Mouse (Mus musculus): ENCODE measurements around the gene Olfr1180.
"Not testable (repeated sequence)": the region's sequence is repeated elsewhere in the genome, so short reads cannot be mapped to it uniquely, and the experiment has no call there.

Gene Olfr1180

DNA sequence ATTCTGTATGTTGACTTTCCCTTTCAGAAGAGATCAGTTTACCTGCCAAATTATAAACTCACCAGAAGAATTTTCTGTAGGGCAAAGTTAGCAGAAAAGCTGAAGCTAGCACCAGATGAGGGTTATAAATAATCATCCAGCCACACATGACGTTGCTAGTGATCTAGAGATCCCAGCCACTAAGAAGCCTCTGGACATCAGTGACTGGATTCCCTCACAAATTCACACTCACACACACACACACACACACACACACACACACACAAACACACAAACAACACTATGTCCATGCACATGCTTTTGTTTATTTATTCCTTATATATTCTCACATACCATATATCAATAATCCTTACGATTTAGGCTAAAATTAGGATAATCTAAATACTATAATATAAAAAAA lies at the start of gene Olfr1180:
Gene Olfr1180 (minus strand): TSS at position 101 of the 400 bp plus-strand sequence.
- DNase-seq (ENCODE audit: low read depth, low spot score), result no peak

DNA sequence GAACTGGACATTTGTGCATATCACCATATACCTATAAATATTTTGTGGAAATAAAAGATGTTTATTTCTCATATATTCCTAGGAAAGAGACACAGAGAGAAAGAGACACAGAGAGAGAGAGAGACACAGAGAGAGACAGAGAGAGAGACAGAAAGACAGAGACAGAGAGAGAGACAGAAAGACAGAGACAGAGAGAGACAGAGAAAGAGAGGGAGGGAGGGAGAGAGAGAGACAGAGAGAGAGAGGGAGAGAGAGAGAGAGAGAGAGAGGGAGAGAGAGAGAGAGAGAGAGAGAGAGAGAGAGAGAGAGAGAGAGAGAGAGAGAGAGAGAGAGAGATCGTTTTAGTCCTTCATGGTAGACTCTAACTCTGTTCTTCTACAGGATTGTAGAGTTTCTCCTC lies 35.6 kb upstream of the Olfr1180 start, which contains the start of gene Olfr1183:
Gene Olfr1183 (plus strand): TSS at position 301 of the 400 bp plus-strand sequence.
- not testable (repeated sequence) for DNase-seq (ENCODE audit: low read depth, low spot score)

DNA sequence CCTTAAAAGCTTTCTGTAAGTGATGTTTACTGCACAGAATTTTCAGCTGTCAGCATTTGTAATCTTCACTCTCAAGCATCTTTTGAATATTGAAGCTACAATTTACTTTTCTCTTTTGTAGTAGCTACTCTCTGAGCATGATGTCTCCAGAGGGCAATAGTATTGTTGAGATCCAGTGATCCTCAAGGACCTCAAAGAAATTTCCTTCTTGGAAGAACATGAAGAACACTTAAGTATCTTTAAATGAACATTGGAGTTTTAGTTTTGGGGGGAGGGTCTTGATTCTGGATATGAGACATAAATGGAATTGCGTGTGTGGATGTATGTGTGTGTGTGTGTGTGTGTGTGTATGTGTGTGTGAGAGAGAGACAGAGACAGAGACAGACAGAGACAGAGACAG lies 30.1 kb upstream of the Olfr1180 start, which contains the start of gene Gm13757:
Gene Gm13757 (minus strand): TSS at position 101 of the 400 bp plus-strand sequence.
- no peak for DNase-seq (ENCODE audit: low read depth, low spot score)

DNA sequence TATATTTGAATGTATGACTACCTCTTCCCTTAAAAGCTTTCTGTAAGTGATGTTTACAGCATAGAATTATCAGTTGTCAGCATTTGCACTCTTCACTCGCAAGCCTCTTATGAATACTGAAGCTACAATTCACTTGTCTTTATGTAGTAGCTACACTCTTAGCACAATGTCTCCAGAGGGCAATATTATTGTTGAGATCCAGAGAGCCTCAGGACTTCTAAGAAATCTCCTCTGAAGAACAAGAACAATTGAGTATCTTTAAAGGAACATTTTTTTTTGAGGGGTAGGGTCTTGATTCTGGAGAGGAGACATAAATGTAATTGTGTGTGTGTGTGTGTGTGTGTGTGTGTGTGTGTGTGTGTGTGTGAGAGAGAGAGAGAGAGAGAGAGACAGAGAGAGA lies 7.1 kb upstream of the Olfr1180 start, which contains the start of gene Olfr1181:
Gene Olfr1181 (minus strand): TSS at position 101 of the 400 bp plus-strand sequence.
- no peak for DNase-seq (ENCODE audit: low read depth, low spot score)

DNA sequence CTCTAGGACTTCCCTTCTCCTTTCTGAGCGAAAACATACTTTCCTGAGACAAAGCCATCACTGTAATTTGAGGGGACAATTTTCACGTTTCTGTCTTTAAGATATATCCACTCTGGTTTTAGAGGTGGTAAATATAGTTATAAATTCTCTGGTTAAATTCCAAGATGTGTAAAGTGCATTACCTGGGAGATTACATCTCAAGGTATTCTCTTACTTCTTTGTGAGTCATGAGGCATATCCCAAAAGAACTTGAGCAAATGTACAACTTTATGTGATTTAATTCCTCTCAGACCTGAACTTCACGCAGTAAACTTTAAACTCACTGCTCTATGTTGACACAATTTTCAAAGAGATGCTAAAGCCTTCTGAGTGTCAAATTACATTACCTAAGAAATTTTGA lies 12.6 kb downstream of the Olfr1180 start, which contains the start of gene Olfr1179:
Gene Olfr1179 (minus strand): TSS at position 101 of the 400 bp plus-strand sequence.
- DNase-seq (ENCODE audit: low read depth, low spot score), result no peak

DNA sequence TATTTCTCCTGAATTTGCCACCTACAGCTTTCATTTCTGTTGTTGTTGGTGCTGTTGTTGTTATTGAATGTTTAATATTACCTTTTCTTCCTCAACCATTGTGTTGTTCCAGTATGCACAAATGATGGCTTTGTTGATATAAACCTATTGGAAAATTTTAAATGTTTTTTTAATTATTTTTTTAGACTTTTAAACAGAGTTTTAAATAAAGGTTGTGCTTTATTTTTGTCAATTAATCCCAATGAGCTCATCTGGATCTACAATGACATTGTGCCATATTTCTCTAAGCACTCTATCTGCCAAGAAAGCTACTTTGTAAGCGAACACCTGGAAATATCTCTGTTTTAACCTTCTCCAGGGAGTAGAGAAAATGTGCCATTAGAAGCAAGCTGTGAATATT lies 32.2 kb downstream of the Olfr1180 start, which contains the start of gene Olfr1178:
Gene Olfr1178 (plus strand): TSS at position 301 of the 400 bp plus-strand sequence.
- no peak for DNase-seq (ENCODE audit: low read depth, low spot score)

Measured in embryo, embryonic 11.5 days (tissue).